Mouse (Mus musculus) intestine, embryonic 16.5 days (tissue): ENCODE data around the gene Lonrf3. TPM values are rescaled to one million over a fixed set of nuclear protein-coding genes. Genes with fewer than 3 reads are reported as not detected.

ENCODE experiments used
- ATAC-seq: fragments of 200-750 bp; cut with Nextera tagmentation; 2 replicates; pipeline ENCODE4 v1.8.0; 2017; ENCODE audit warnings: moderate TSS enrichment, moderate library complexity
- H3K27ac ChIP-seq: fragments of 300-500 bp; sonication (generic); 2 replicates; pipeline ENCODE4 v1.5.1; 2014; ENCODE audit warnings: mild to moderate bottlenecking, low read length
- H3K27me3 ChIP-seq: fragments of 300-500 bp; sonication (generic); replicated peaks from 2 replicates; pipeline ENCODE4 v1.6.1; 2014; ENCODE audit warnings: low read length, control low read depth, mixed read lengths; ENCODE audit not compliant: control insufficient read depth, insufficient read depth
- H3K36me3 ChIP-seq: fragments of 300-500 bp; sonication (generic); 2 replicates; pipeline ENCODE4 v1.6.1; 2014; ENCODE audit warnings: low read length, control low read depth; ENCODE audit not compliant: control insufficient read depth, insufficient read depth
- H3K4me1 ChIP-seq: fragments of 300-500 bp; sonication (generic); 2 replicates; pipeline ENCODE4 v1.6.1; 2014; ENCODE audit warnings: low read length, control low read depth, mixed read lengths; ENCODE audit not compliant: control insufficient read depth, insufficient read depth
- H3K4me2 ChIP-seq: fragments of 300-500 bp; sonication (generic); 2 replicates; pipeline ENCODE4 v1.6.1; 2014; ENCODE audit warnings: low read depth, low read length, control low read depth
- H3K4me3 ChIP-seq: fragments of 300-500 bp; sonication (generic); 2 replicates; pipeline ENCODE4 v1.5.1; 2014; ENCODE audit warnings: mild to moderate bottlenecking, low read length
- H3K9ac ChIP-seq: fragments of 300-500 bp; sonication (generic); 2 replicates; pipeline ENCODE4 v1.6.1; 2014; ENCODE audit warnings: low read depth, low read length
- H3K9me3 ChIP-seq: fragments of 300-500 bp; sonication (generic); 2 replicates; pipeline ENCODE4 v1.6.1; 2016; ENCODE audit warnings: low read length, control low read depth; ENCODE audit not compliant: control insufficient read depth
- WGBS: fragments of 180-500 bp; shearing (Covaris S2); extraction: QIAGEN DNeasy Blood & Tissue Kit; methylation state at CpG from one replicate; pipeline ENCODE4 v1.1.7; 2014; 5-methylcytosine and 5-hydroxymethylcytosine counted together
- microRNA-seq: library from miRNA; unstranded; fragments of <30 nt; microRNA quantifications from one replicate; pipeline ENCODE4, GENCODE M21; 2016
- polyA plus RNA-seq: library from polyadenylated mRNA; unstranded; fragments of >200 nt; fragmentation: Nextera tagmentation; extraction: Ambion mirVana; gene quantifications from 2 replicates; pipeline ENCODE4 v1.2.1, GENCODE M21; 2015

The Lonrf3 gene
- polyA plus RNA-seq, 1 experiment from 2014 or later = 0.49 TPM

DNA sequence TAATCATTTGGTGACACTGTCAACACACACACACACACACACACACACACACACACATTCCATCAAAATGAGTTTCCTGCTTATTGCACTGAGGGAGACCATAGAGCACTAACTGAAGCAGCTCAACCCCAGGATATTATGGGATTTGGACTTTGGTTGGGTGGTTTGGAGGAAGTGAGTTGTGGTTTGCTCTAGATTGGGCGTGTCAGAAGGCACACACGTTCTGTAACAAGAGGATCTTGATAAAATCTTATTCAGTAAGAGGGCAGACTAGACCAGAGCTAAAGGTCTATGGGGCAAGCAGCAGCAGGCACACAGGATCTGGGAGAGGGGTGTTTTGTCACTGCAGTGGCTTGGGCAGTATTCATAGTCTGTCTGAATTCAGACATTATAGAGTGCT is 62.4 kb downstream of the Lonrf3 start:
- ATAC-seq = peak; percentile 89
- no peaks in the 10 kb centered on the region for H3K36me3 ChIP-seq
- WGBS = 39% methylated on average over 2 of the region's 2 CpGs
- no peak overlapping the region for H3K4me2 ChIP-seq
- H3K27ac ChIP-seq = no peak overlapping the region
- H3K27me3 ChIP-seq = no peaks in the 10 kb centered on the region
- H3K4me1 ChIP-seq = no peaks in the 10 kb centered on the region
- no peak overlapping the region for H3K9ac ChIP-seq
- no peaks in the 10 kb centered on the region for H3K9me3 ChIP-seq
- no peak overlapping the region for H3K4me3 ChIP-seq

DNA sequence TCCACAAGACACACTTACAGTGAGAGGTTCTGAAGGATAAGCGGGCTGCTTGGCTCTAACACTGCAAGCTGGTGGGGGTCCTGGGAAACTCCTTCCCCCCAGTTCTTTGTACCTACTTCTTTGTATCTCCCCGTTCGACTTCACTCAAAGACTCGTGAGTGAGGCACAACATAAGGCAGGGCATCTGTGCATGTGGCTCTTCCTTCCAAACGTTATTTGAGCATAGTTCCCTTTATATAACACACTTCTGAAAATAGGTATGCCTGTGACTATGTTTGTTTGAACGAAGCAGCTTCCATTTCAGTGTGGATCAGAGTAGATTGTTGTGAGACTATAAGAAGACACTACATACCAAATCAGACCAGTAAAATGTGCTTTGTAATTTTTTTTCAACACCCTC is 64.5 kb downstream of the Lonrf3 start:
- no peaks in the 10 kb centered on the region for H3K27me3 ChIP-seq
- 65% methylated on average over 6 of the region's 6 CpGs for WGBS
- no peak overlapping the region for H3K4me3 ChIP-seq
- H3K36me3 ChIP-seq = no peaks in the 10 kb centered on the region
- no peak overlapping the region for H3K4me2 ChIP-seq
- no peaks in the 10 kb centered on the region for H3K9me3 ChIP-seq
- no peak overlapping the region for H3K27ac ChIP-seq
- no peak overlapping the region for H3K9ac ChIP-seq
- H3K4me1 ChIP-seq = no peaks in the 10 kb centered on the region
- no peak for ATAC-seq

DNA sequence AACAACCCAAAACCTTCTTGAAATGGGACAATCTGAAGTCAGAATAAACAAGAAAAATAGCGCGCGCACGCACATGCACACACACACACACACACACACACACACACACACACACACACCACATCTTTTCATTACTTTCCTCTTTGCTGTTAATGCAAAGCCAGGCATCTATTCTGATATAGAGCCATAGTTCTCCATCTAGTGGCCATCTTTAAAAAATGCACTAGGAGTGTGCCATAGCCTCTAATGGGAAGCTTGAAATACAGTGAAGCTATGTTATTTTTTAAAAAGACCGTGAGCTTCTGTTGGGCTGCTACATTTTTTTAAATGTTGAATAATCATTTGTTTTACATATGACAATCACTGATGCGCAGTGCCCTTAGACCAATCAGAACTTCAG is 65.1 kb downstream of the Lonrf3 start:
- H3K4me2 ChIP-seq = no peak overlapping the region
- H3K9me3 ChIP-seq = no peaks in the 10 kb centered on the region
- no peak for ATAC-seq
- no peaks in the 10 kb centered on the region for H3K36me3 ChIP-seq
- no peaks in the 10 kb centered on the region for H3K27me3 ChIP-seq
- H3K9ac ChIP-seq = no peak overlapping the region
- whole genome bisulfite sequencing = 42% methylated on average over 6 of the region's 6 CpGs
- no peak overlapping the region for H3K27ac ChIP-seq
- no peak overlapping the region for H3K4me3 ChIP-seq
- no peaks in the 10 kb centered on the region for H3K4me1 ChIP-seq

DNA sequence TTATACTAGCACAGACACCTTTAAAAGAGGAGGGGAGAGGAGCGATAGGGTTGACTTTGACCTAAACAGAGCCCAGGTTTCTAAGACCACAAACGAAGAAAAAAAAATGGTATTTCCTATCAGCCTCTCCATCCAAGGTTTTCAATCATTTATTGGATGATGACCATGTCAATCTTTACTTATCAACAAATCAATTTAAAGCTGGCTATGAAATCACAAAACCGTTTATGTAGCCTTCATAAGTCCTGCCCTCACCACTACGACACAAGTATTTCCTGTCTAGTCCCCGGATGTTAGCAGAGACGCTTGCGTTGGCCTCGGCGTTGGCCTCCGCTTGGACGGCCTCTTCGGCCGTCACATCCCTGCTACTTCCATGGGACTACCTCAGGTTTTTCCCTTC is 72.8 kb downstream of the Lonrf3 start, which contains the start of gene Gm6268:
Gm6268 (plus strand) TSS at position 301 of the 400 bp plus-strand sequence.
- ATAC-seq = no peak
- Histone ChIP-seq H3K4me2 (no peak within 1 kb of the TSS), H3K36me3 (no peaks in the 10 kb centered on the region), H3K27ac (no peak within 1 kb of the TSS), H3K27me3 (no peaks in the 10 kb centered on the region), H3K4me3 (no peak within 1 kb of the TSS), H3K9me3 (no peaks in the 10 kb centered on the region), H3K4me1 (no peaks in the 10 kb centered on the region), H3K9ac (no peak within 1 kb of the TSS)
- 91% methylated on average over 13 of the region's 13 CpGs for WGBS

DNA sequence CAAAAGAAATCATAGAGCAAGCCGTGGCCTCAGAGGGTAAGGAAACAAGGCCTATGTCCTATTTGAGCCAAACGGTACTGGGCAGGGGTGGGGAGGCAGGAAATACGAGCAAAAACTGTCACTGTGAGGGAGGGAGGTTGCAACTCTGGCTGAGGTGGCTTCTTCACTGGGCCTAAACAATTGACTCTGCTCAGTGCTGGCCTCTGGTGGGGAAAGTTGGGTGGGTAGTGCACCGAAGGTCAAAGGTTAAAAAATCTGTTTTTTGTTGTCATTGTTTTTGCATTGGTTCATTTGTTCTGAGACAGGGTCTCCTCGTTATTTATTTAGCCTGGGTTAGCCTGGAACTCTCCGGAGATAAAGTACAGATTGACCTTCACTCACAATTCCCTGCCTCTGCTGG is 74.2 kb downstream of the Lonrf3 start:
- no peak overlapping the region for H3K4me3 ChIP-seq
- no peaks in the 10 kb centered on the region for H3K36me3 ChIP-seq
- H3K4me2 ChIP-seq = no peak overlapping the region
- no peak overlapping the region for H3K27ac ChIP-seq
- H3K9ac ChIP-seq = no peak overlapping the region
- no peaks in the 10 kb centered on the region for H3K27me3 ChIP-seq
- no peaks in the 10 kb centered on the region for H3K9me3 ChIP-seq
- WGBS = 62% methylated on average over 6 of the region's 6 CpGs
- H3K4me1 ChIP-seq = no peaks in the 10 kb centered on the region
- no peak for ATAC-seq

Small RNA genes within 50 kb of the gene (microRNA-seq; reads per million reads assigned to microRNA genes)
- gene Gm44485 = not detected

Other genes starting within 250 kb of the Lonrf3 start
- 24.3 TPM in 2 replicates for gene Il13ra1, start 216.2 kb upstream of the Lonrf3 start, polyA plus RNA-seq
- 18.1 and 19.6 TPM in 2 replicates for gene Zcchc12, start 132.4 kb upstream of the Lonrf3 start, polyA plus RNA-seq
- gene Gm6268, start 72.9 kb downstream of the Lonrf3 start, polyA plus RNA-seq = not detected in 2 replicates
- not detected in 2 replicates for gene Gm14569, start 163.5 kb downstream of the Lonrf3 start, polyA plus RNA-seq